Mouse (Mus musculus): ENCODE results near the gene Catsper1. TPM values are rescaled to one million over a fixed set of nuclear protein-coding genes. Genes with fewer than 3 reads are reported as not detected.

Gene Catsper1
- total RNA-seq (2023) = not detected

GRCm38 (mm10) chr19:5335441-5335840 lies at the start of gene Catsper1:
Gene Catsper1, plus strand, starts transcription at chr19:5335741.

GRCm38 (mm10) chr19:5294972-5295735 lies 40.4 kb upstream of the Catsper1 start, which contains the start of gene Sf3b2:
Gene Sf3b2, minus strand, starts transcription at chr19:5295455.

GRCm38 (mm10) chr19:5297903-5298800 lies 37.4 kb upstream of the Catsper1 start, which contains the start of gene Gal3st3:
Gene Gal3st3, plus strand, starts transcription at chr19:5298331.

GRCm38 (mm10) chr19:5349502-5349873 lies 13.9 kb downstream of the Catsper1 start, which contains the start of gene Cst6:
Gene Cst6, minus strand, starts transcription at chr19:5349574.

GRCm38 (mm10) chr19:5366175-5367052 lies 30.9 kb downstream of the Catsper1 start, which contains the start of gene Eif1ad:
Gene Eif1ad, plus strand, starts transcription at chr19:5366741.

GRCm38 (mm10) chr19:5367053-5367359 lies 31.5 kb downstream of the Catsper1 start, which contains the start of gene Banf1:
Gene Banf1, minus strand, starts transcription at chr19:5367168.

GRCm38 (mm10) chr19:5388588-5389242 lies 53.2 kb downstream of the Catsper1 start, which contains the start of gene Sart1:
Gene Sart1, minus strand, starts transcription at chr19:5388703.

Other genes starting within 250 kb of the Catsper1 start
- gene Yif1a, start 247.2 kb upstream of the Catsper1 start, total RNA-seq (2023) = 10 to 100 TPM; 25.6 to 32.2 TPM
- gene Cnih2, start 237.2 kb upstream of the Catsper1 start, total RNA-seq (2023) = 1 to 10 TPM; 3.4 to 3.6 TPM
- gene Rab1b, start 228.7 kb upstream of the Catsper1 start, total RNA-seq (2023) = 100 to 1,000 TPM; 103 to 108 TPM
- 10 to 100 TPM; 26.7 to 27.9 TPM for gene Klc2, start 217.2 kb upstream of the Catsper1 start, total RNA-seq (2023)
- gene Pacs1, start 62.6 kb upstream of the Catsper1 start, total RNA-seq (2023) = 100 to 1,000 TPM; 102 to 103 TPM
- 100 to 1,000 TPM; 262 to 282 TPM for gene Sf3b2, start 40.3 kb upstream of the Catsper1 start, total RNA-seq (2023)
- not detected for gene Gal3st3, start 37.4 kb upstream of the Catsper1 start, total RNA-seq (2023)
- 1 to 10 TPM; 1.0 to 2.9 TPM for gene Cst6, start 13.8 kb downstream of the Catsper1 start, total RNA-seq (2023)
- gene Eif1ad, start 31.0 kb downstream of the Catsper1 start, total RNA-seq (2023) = 10 to 100 TPM; 35.1 to 42.2 TPM
- gene Banf1, start 31.4 kb downstream of the Catsper1 start, total RNA-seq (2023) = 100 to 1,000 TPM; 104 to 116 TPM
- gene Sart1, start 53.0 kb downstream of the Catsper1 start, total RNA-seq (2023) = 100 to 1,000 TPM; 183 to 193 TPM
- gene Tsga10ip, start 66.8 kb downstream of the Catsper1 start, total RNA-seq (2023) = under 1 TPM in 1 of 2 experiments, not detected in 1; 0.98 TPM
- gene Drap1, start 89.2 kb downstream of the Catsper1 start, total RNA-seq (2023) = 100 to 1,000 TPM; 176 to 179 TPM
- 10 to 100 TPM; 66.9 to 71.3 TPM for gene AI837181, start 89.4 kb downstream of the Catsper1 start, total RNA-seq (2023)
- not detected for gene Fosl1, start 111.8 kb downstream of the Catsper1 start, total RNA-seq (2023)
- gene Ccdc85b, start 122.2 kb downstream of the Catsper1 start, total RNA-seq (2023) = 1 to 10 TPM; 7.1 TPM
- 10 to 100 TPM; 85.7 to 89.0 TPM for gene Fibp, start 124.9 kb downstream of the Catsper1 start, total RNA-seq (2023)
- gene Ctsw, start 132.8 kb downstream of the Catsper1 start, total RNA-seq (2023) = 100 to 1,000 TPM; 168 to 233 TPM
- gene Efemp2, start 138.2 kb downstream of the Catsper1 start, total RNA-seq (2023) = 1 to 10 TPM; 1.6 to 3.4 TPM
- gene Mus81, start 152.7 kb downstream of the Catsper1 start, total RNA-seq (2023) = 10 to 100 TPM; 46.1 to 52.7 TPM
- gene Cfl1, start 154.7 kb downstream of the Catsper1 start, total RNA-seq (2023) = 1,000 to 10,000 TPM; 1,462 to 1,487 TPM
- 1 to 10 TPM; 2.1 to 2.6 TPM for gene 1700020D05Rik, start 168.0 kb downstream of the Catsper1 start, total RNA-seq (2023)
- gene Snx32, start 174.8 kb downstream of the Catsper1 start, total RNA-seq (2023) = 10 to 100 TPM in 1 of 2 experiments, 1 to 10 TPM in 1; 9.2 to 10.5 TPM
- gene Ovol1, start 224.9 kb downstream of the Catsper1 start, total RNA-seq (2023) = not detected
- 10 to 100 TPM; 25.5 to 26.2 TPM for gene Ap5b1, start 232.3 kb downstream of the Catsper1 start, total RNA-seq (2023)